Mouse (Mus musculus): ENCODE measurements at regions not wholly inside any gene's neighbourhood (a gene's known extent, or its start where the extent isn't known, plus 50 kb on each side); places are given as distances from the start of the nearest gene placed in this dataset.
"Not testable (repeated sequence)": the region's sequence is repeated elsewhere in the genome, so short reads cannot be mapped to it uniquely, and the experiment has no call there.

DNA sequence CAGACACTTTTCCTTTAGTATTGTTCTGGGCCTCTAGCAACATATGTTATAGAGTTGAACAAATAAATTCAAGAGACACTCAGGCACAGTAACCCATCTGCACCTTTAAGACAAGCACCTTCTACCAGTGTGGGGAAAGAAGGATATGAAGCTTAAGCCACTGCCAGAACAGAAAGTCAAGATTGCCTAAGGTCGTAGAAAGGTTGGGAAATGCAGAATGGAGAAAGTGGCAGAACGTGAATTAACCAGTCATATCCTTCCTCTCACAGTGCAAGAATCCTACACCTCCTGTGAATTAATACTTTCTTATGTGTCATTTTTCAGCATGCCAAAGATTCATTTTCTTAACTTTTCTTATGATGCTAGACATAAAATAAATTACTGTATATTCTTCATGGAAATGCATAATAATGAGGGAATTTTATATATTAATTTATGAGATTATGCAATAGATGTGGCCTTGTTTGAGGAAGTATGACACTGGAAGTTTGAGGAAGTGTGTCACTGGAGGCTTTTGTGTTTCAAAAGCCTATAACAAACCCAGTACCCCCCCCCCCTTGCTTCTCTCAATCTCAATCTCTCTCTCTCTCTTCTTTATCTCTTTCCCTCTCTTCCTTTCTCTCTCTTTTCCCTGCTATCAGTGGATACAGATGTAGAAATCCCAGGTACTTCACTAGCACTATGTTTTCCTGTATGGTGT, 361.6 kb upstream of the Edil3 start:
- DNase-seq: no peak

- DNase-seq: peak; percentile 11 to 28
These were observed 331.2 kb upstream of the Edil3 start for GRCm38 (mm10) chr13:88490104-88490503.

DNA sequence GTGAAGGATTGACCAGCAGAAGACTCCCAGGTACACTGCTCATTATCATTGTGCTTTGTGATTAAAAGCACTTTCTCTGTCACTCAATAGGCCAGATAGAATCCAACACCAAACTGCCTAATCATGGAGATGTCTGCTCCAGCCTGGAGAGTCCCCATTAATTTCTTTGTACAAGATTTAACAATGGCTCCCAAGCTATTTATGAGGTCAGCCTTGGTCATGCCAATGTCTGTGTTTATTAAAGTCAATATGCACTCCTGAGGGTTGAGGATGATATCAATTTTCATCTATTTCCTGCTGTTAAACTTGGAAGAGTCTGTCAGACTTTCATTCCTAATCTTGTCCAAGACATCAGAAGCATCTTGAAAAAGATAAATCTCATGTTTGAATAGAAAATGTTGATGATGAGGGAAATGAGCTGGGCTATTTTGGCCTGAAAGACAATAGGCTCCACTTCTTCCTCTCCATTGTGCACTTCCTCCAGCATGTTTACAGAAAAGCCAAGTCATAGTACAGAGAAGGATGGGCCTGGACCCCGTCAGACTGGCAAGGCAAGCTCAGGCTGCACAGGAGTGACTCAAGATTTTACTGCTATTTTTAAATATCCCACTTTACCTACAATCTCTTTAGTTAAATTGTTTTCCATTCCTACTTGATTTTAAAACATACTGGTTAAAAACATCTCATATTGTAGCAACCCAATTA, 310.3 kb upstream of the Edil3 start:
- no peak for DNase-seq

DNA sequence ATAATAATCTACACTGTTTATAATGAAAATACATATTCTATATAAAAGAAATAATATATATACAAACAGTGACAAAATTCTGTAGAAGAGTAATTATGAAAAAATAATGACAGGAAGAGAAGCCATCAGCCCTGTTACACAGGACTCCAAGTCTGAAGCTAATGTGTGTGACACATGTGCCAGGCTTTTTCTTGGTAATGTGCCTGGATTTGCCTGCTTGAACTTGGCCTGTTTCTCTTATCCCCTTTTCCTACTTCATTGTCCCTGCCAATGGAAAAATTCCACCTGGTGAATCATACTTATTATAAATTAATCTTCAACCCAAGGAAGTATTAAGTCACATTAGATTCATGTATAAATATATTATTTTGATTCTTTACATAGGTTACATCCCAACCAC, 286.5 kb upstream of the Edil3 start:
- DNase-seq: peak; percentile 75

- DNase-seq: peak; percentile 77 to 78
These were observed 266.8 kb upstream of the Edil3 start for GRCm38 (mm10) chr13:88554504-88554903.

- DNase-seq: no peak
These were observed 256.3 kb upstream of the Edil3 start for GRCm38 (mm10) chr13:88564978-88565377.

DNA sequence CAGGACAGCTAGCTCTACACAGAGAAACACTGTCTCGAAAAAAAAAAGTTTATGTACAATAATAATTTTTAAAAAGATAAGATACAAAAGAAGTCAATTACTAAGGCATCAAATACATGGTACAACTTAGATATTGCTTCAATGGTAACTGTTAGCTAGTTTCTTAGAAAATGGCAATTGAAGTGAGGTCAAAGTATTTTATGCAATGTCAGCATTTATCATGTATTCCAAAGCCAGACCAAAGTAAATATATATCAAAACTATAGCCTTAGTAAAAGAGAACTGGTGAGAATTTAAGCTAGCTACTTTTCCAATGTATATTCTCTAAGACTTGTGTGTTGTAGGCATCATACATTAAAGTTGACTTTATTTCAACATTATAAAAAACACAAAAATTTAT, 219.0 kb upstream of the Edil3 start:
- no peak for DNase-seq

- no peak for DNase-seq
These were observed 210.7 kb upstream of the Edil3 start for GRCm38 (mm10) chr13:88610610-88611009.

- no peak for DNase-seq
These were observed 208.0 kb upstream of the Edil3 start for GRCm38 (mm10) chr13:88613231-88613630.

DNA sequence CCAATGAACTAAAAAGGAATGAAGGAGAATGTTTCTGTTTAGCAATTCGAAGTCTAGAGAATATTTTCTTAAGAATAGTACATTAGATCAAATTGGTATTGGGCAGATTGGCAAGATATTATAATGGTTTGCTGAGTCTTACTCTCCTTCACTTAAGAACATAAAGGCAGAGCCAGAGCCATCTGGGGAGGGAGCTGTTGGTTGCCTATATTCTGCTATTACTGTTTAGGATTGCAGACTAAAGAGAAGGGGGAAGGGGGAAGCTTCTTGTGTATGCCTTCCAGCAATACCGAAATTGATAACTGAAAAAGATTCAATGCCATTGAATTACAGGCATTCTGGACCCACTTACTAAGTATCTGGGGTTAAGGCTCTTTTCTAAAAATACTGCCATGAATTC, 171.1 kb upstream of the Edil3 start:
- no peak for DNase-seq

DNA sequence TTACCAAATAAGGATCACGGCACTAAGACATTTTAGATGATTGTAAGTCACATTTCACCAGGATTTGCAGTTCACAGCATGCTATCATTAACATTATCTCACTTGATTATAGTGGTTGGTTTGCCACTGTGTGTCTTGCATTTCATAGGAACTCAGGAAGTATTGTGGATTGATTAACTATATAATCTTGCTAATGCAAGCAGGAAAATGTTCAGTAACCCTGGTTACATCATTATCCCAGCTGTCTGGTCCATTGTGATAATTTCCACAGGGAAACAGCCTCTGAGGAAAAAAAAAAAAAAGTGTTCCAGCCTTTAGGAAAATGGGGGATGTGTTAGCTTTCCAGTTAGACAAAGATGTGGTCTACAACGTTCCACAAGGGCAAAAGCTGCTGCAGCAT, 170.2 kb upstream of the Edil3 start:
- DNase-seq: no peak

GRCm38 (mm10) chr13:88655030-88655429, 166.2 kb upstream of the Edil3 start:
- DNase-seq: no peak

- no peak for DNase-seq
These were observed 145.4 kb upstream of the Edil3 start for GRCm38 (mm10) chr13:88675835-88676234.

DNA sequence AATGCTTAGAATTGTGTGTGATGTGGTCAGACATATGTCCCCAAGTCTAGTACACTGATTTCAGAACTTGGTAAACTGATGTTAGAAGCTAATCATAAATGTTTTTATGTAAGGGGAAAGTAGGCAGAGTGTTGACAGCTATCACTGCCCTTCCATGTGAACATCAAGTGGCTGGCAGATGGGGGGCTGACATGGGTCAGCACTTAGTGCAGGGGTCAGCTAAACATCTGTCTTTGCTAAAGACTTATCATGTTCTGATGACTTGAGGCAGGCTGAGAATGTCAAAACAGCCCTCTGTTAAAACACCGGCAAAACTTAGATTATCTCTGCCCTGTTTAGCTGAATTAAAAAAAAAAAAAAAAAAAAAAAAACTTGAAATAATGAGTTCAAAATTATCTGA, 116.7 kb upstream of the Edil3 start:
- no peak for DNase-seq

GRCm38 (mm10) chr13:88729626-88730025, 91.6 kb upstream of the Edil3 start:
- DNase-seq: not testable (repeated sequence)

DNA sequence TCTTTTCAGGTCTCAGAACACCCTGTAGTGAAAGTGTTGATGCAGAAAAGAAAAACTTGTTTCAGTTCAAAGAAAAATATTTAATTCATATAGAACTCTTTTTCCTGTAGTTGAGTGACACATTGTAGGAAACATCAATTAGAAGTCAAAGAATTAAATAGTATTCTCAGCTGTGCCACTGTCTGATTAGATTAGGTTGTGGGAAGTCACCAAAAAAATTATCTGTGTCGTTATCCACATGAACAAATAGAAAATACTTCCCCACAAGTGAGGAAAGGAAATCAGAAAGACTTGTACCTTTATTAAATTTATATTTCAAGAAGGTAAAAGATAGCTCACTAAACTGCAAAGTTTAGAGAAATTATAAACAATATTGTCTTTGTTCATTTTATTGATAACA, 71.4 kb upstream of the Edil3 start:
- no peak for DNase-seq

Measured in cerebellum, postnatal 10 days (tissue).